ENCODE assay signal across 14 mouse cellular contexts in genomic region chr7:64569676-64570075, GRCm38 (mm10).
DNase-seq lines count a peak whose midpoint lies in the region; ATAC-seq lines count a peak whose summit lies in the region.
"Had no signal": no experiment of that assay in that cellular context is flagged by ENCODE, and none has a peak within 500 bp of the region (broad histone marks: within the 10 kb centered on the region; RNA-seq: fewer than 3 reads in every experiment).

No protein-coding gene starts in this region.

- 49% methylated on average over 7 of the region's 7 CpGs for WGBS in forebrain, embryonic 11.5 days
- 56% methylated on average over 7 of the region's 7 CpGs for WGBS in forebrain, embryonic 10.5 days
- 45% methylated on average over 7 of the region's 7 CpGs for WGBS in limb, embryonic 11.5 days
- 56% methylated on average over 7 of the region's 7 CpGs for WGBS in limb, embryonic 10.5 days
- WGBS in embryonic facial prominence, embryonic 14.5 days, result 37% methylated on average over 7 of the region's 7 CpGs
- 56% methylated on average over 7 of the region's 7 CpGs for WGBS in midbrain, embryonic 16.5 days

- peak; percentile 57; the same call in 1 of the 2 replicates for ATAC-seq in forebrain, embryonic 11.5 days (replicated peaks; ENCODE audit: low FRiP score)
- 0 out of 2 replicates have a peak, but pooled peaks have one; percentile 68 for ATAC-seq in limb, embryonic 11.5 days (ENCODE audit: insufficient number of reproducible peaks, low FRiP score, low TSS enrichment, low read depth)
- peak; percentile 62; the same call in 1 of the 2 replicates for ATAC-seq in embryonic facial prominence, embryonic 14.5 days (ENCODE audit: low read depth)
- ATAC-seq in midbrain, embryonic 16.5 days, result no peak

- no peaks in the 10 kb centered on the region for H3K4me1 ChIP-seq in forebrain, embryonic 11.5 days (replicated peaks; ENCODE audit: control insufficient read depth, insufficient read depth, low read length)
- peaks cover 20% of the 10 kb centered on the region for H3K4me1 ChIP-seq in forebrain, embryonic 10.5 days
- no peaks in the 10 kb centered on the region for H3K4me1 ChIP-seq in limb, embryonic 11.5 days (ENCODE audit: control insufficient read depth, insufficient read depth, low read length)
- 0 out of 2 replicates have a peak, but pooled peaks cover 4% of the 10 kb centered on the region for H3K4me1 ChIP-seq in limb, embryonic 10.5 days
- H3K4me1 ChIP-seq in embryonic facial prominence, embryonic 14.5 days (ENCODE audit: control insufficient read depth, insufficient read depth, low read length), result peaks cover 7% of the 10 kb centered on the region; the same call in 1 of the 2 replicates
- H3K4me1 ChIP-seq in midbrain, embryonic 16.5 days (ENCODE audit: control insufficient read depth, insufficient read depth, low read length), result peaks cover 13% of the 10 kb centered on the region
- H3K4me1 ChIP-seq: stomach, embryonic 15.5 days had no signal

- H3K4me3 ChIP-seq in forebrain, embryonic 11.5 days (ENCODE audit: low read depth, low read length), result no peak overlapping the region
- no peak overlapping the region for H3K4me3 ChIP-seq in forebrain, embryonic 10.5 days
- H3K4me3 ChIP-seq in limb, embryonic 11.5 days (ENCODE audit: low read depth, low read length), result no peak overlapping the region
- no peak overlapping the region for H3K4me3 ChIP-seq in limb, embryonic 10.5 days
- H3K4me3 ChIP-seq in embryonic facial prominence, embryonic 14.5 days (ENCODE audit: low read depth, low read length), result no peak overlapping the region
- no peak overlapping the region for H3K4me3 ChIP-seq in midbrain, embryonic 16.5 days (ENCODE audit: low read depth, low read length)
- H3K4me3 ChIP-seq: erythroblast, embryonic 14.5 days; stomach, embryonic 15.5 days had no signal

- H3K27ac ChIP-seq in forebrain, embryonic 11.5 days (ENCODE audit: low read depth, low read length), result no peak overlapping the region
- H3K27ac ChIP-seq in forebrain, embryonic 10.5 days, result no peak overlapping the region
- no peak overlapping the region for H3K27ac ChIP-seq in limb, embryonic 11.5 days (replicated peaks; ENCODE audit: low read depth, low read length)
- H3K27ac ChIP-seq in limb, embryonic 10.5 days, result no peak overlapping the region
- no peak overlapping the region for H3K27ac ChIP-seq in embryonic facial prominence, embryonic 14.5 days (replicated peaks; ENCODE audit: low read depth, low read length)
- no peak overlapping the region for H3K27ac ChIP-seq in midbrain, embryonic 16.5 days (ENCODE audit: low read length)
- H3K27ac ChIP-seq: stomach, embryonic 15.5 days had no signal

- no peaks in the 10 kb centered on the region for H3K36me3 ChIP-seq in forebrain, embryonic 11.5 days (ENCODE audit: control insufficient read depth, insufficient read depth, low read length)
- H3K36me3 ChIP-seq in forebrain, embryonic 10.5 days (replicated peaks), result no peaks in the 10 kb centered on the region
- no peaks in the 10 kb centered on the region for H3K36me3 ChIP-seq in limb, embryonic 11.5 days (ENCODE audit: control insufficient read depth, insufficient read depth, low read length)
- no peaks in the 10 kb centered on the region for H3K36me3 ChIP-seq in limb, embryonic 10.5 days
- no peaks in the 10 kb centered on the region for H3K36me3 ChIP-seq in embryonic facial prominence, embryonic 14.5 days (ENCODE audit: control insufficient read depth, insufficient read depth, low read length)
- no peaks in the 10 kb centered on the region for H3K36me3 ChIP-seq in midbrain, embryonic 16.5 days (ENCODE audit: control insufficient read depth, insufficient read depth, low read length)
- H3K36me3 ChIP-seq: G1E; stomach, embryonic 15.5 days had no signal

- H3K4me2 ChIP-seq in forebrain, embryonic 11.5 days (ENCODE audit: low read depth, low read length, severe bottlenecking), result no peak overlapping the region
- no peak overlapping the region for H3K4me2 ChIP-seq in limb, embryonic 11.5 days (ENCODE audit: low read depth, severe bottlenecking)
- no peak overlapping the region for H3K4me2 ChIP-seq in embryonic facial prominence, embryonic 14.5 days (ENCODE audit: low read depth, low read length)
- H3K4me2 ChIP-seq in midbrain, embryonic 16.5 days (ENCODE audit: low read length), result no peak overlapping the region
- H3K4me2 ChIP-seq: stomach, embryonic 15.5 days had no signal

- no peak overlapping the region for H3K9ac ChIP-seq in forebrain, embryonic 11.5 days (ENCODE audit: low read length)
- H3K9ac ChIP-seq in limb, embryonic 11.5 days (ENCODE audit: low read length), result no peak overlapping the region
- H3K9ac ChIP-seq in embryonic facial prominence, embryonic 14.5 days (ENCODE audit: low read depth, low read length), result no peak overlapping the region
- no peak overlapping the region for H3K9ac ChIP-seq in midbrain, embryonic 16.5 days (ENCODE audit: low read depth, low read length)
- H3K9ac ChIP-seq: stomach, embryonic 15.5 days had no signal

- no peak for DNase-seq in forebrain, embryonic 11.5 days (ENCODE audit: low spot score)
- no peak for DNase-seq in forebrain, embryonic 10.5 days (ENCODE audit: extremely low spot score, low spot score)
- DNase-seq in limb, embryonic 11.5 days (ENCODE audit: low spot score), result no peak
- DNase-seq in limb, embryonic 10.5 days (ENCODE audit: low spot score), result no peak
- DNase-seq in NIH3T3 (ENCODE audit: low read depth), result peak; percentile 44
- DNase-seq in embryonic facial prominence, embryonic 14.5 days (ENCODE audit: low spot score), result peak; percentile 74
- no peak for DNase-seq in adipocyte (ENCODE audit: low spot score)
- DNase-seq: cerebellum, postnatal 14 days; layer of hippocampus, adult 9-11 months; left cerebral cortex, postnatal 4 days had no signal

- H3K27me3 ChIP-seq in forebrain, embryonic 11.5 days (ENCODE audit: control insufficient read depth, insufficient read depth, low read length), result no peaks in the 10 kb centered on the region
- no peaks in the 10 kb centered on the region for H3K27me3 ChIP-seq in forebrain, embryonic 10.5 days (ENCODE audit: poor library complexity, severe bottlenecking)
- no peaks in the 10 kb centered on the region for H3K27me3 ChIP-seq in limb, embryonic 11.5 days (ENCODE audit: control insufficient read depth, insufficient read depth, low read length)
- H3K27me3 ChIP-seq in limb, embryonic 10.5 days (ENCODE audit: low read depth, poor library complexity, severe bottlenecking), result no peaks in the 10 kb centered on the region
- no peaks in the 10 kb centered on the region for H3K27me3 ChIP-seq in embryonic facial prominence, embryonic 14.5 days (replicated peaks; ENCODE audit: control insufficient read depth, insufficient read depth, low read length)
- H3K27me3 ChIP-seq in midbrain, embryonic 16.5 days (ENCODE audit: control insufficient read depth, insufficient read depth, low read depth, low read length), result no peaks in the 10 kb centered on the region
- H3K27me3 ChIP-seq: stomach, embryonic 15.5 days had no signal

- H3K9me3 ChIP-seq in forebrain, embryonic 11.5 days (ENCODE audit: control insufficient read depth, low read length), result no peaks in the 10 kb centered on the region
- H3K9me3 ChIP-seq in forebrain, embryonic 10.5 days, result no peaks in the 10 kb centered on the region
- no peaks in the 10 kb centered on the region for H3K9me3 ChIP-seq in limb, embryonic 11.5 days (ENCODE audit: control insufficient read depth, low read length)
- no peaks in the 10 kb centered on the region for H3K9me3 ChIP-seq in limb, embryonic 10.5 days (replicated peaks)
- no peaks in the 10 kb centered on the region for H3K9me3 ChIP-seq in embryonic facial prominence, embryonic 14.5 days (ENCODE audit: control insufficient read depth, low read length)
- no peaks in the 10 kb centered on the region for H3K9me3 ChIP-seq in midbrain, embryonic 16.5 days (replicated peaks; ENCODE audit: control insufficient read depth, low read length, poor library complexity, severe bottlenecking)
- H3K9me3 ChIP-seq: stomach, embryonic 15.5 days had no signal

Comparison
In these comparisons a context has a peak if more than half of its experiments do, and no peak if none do; other contexts are left out.
1. DNase-seq: peak in NIH3T3 (single experiment) and embryonic facial prominence, embryonic 14.5 days (single experiment); none in forebrain, embryonic 11.5 days (single experiment), forebrain, embryonic 10.5 days (single experiment), limb, embryonic 11.5 days (single experiment), limb, embryonic 10.5 days (single experiment) and adipocyte (single experiment).